Mouse (Mus musculus) stomach, postnatal 0 days (tissue): Measurements from ENCODE around the gene Ednra. TPM values are rescaled to one million over a fixed set of nuclear protein-coding genes. Genes with fewer than 3 reads are reported as not detected.

Experiments
- ATAC-seq: fragments of 200-750 bp; cut with Nextera tagmentation; 2 replicates; pipeline ENCODE4 v1.8.0; 2017; ENCODE audit not compliant: low FRiP score, low TSS enrichment
- DNase-seq: peaks from one replicate; pipeline ENCODE4 v3.0.0-alpha.2; 2016; ENCODE audit warnings: low spot score
- H3K27ac ChIP-seq: fragments of 300-500 bp; sonication (generic); replicated peaks from 2 replicates; pipeline ENCODE4 v1.5.1; 2014; ENCODE audit warnings: mild to moderate bottlenecking, control low read depth
- H3K27me3 ChIP-seq: fragments of 300-500 bp; sonication (generic); 2 replicates; pipeline ENCODE4 v1.6.1; 2014; ENCODE audit warnings: low read length; ENCODE audit not compliant: control insufficient read depth, insufficient read depth
- H3K36me3 ChIP-seq: fragments of 300-500 bp; sonication (generic); 2 replicates; pipeline ENCODE4 v1.6.1; 2014; ENCODE audit warnings: low read length, mixed read lengths; ENCODE audit not compliant: control insufficient read depth, insufficient read depth
- H3K4me1 ChIP-seq: fragments of 300-500 bp; sonication (generic); replicated peaks from 2 replicates; pipeline ENCODE4 v1.6.1; 2014; ENCODE audit warnings: antibody characterized with exemption; ENCODE audit not compliant: control insufficient read depth, insufficient read depth
- H3K4me2 ChIP-seq: fragments of 300-500 bp; sonication (generic); replicated peaks from 2 replicates; pipeline ENCODE4 v1.6.1; 2014; ENCODE audit warnings: low read depth, mild to moderate bottlenecking, control low read depth, moderate library complexity
- H3K4me3 ChIP-seq: fragments of 300-500 bp; sonication (generic); 2 replicates; pipeline ENCODE4 v1.5.1; 2014; ENCODE audit warnings: low read depth, low read length, control low read depth
- H3K9ac ChIP-seq: fragments of 300-500 bp; sonication (generic); 2 replicates; pipeline ENCODE4 v1.6.1; 2014; ENCODE audit warnings: mild to moderate bottlenecking, low read length, control low read depth, mixed read lengths
- H3K9me3 ChIP-seq: fragments of 300-500 bp; sonication (generic); 2 replicates; pipeline ENCODE4 v1.6.1; 2016; ENCODE audit warnings: low read length; ENCODE audit not compliant: control insufficient read depth
- CTCF ChIP-seq: IDR thresholded peaks from 2 replicates; pipeline ENCODE4 v1.5.1; 2016; ENCODE audit warnings: antibody characterized with exemption, low read depth, mild to moderate bottlenecking, moderate library complexity
- EP300 ChIP-seq: optimal IDR thresholded peaks from 2 replicates; pipeline ENCODE3; 2016; ENCODE audit warnings: antibody characterized with exemption
- WGBS: fragments of 180-500 bp; shearing (Covaris S2); extraction: QIAGEN DNeasy Blood & Tissue Kit; methylation state at CpG from one replicate; pipeline ENCODE4 v1.1.7; 2014; 5-methylcytosine and 5-hydroxymethylcytosine counted together
- polyA plus RNA-seq: library from polyadenylated mRNA; unstranded; fragments of >200 nt; fragmentation: Nextera tagmentation; extraction: Ambion mirVana; gene quantifications from 2 replicates; pipeline ENCODE4 v1.2.1, GENCODE M21; 2015

Gene Ednra
- polyA plus RNA-seq, 1 experiment from 2014 or later, result 7.3 TPM

- Histone ChIP-seq H3K27ac (no peak overlapping the region), H3K4me2 (no peak overlapping the region), H3K4me3 (no peak overlapping the region), H3K4me1 (no peaks in the 10 kb centered on the region), H3K36me3 (no peaks in the 10 kb centered on the region), H3K27me3 (no peaks in the 10 kb centered on the region), H3K9me3 (no peaks in the 10 kb centered on the region), H3K9ac (no peak overlapping the region)
- TF ChIP-seq CTCF, result no peak
- TF ChIP-seq EP300, result no peak
- ATAC-seq, result no peak
- 66% methylated on average over 5 of the region's 5 CpGs for WGBS
- DNase-seq, result no peak
These were observed 90.2 kb downstream of the Ednra start for GRCm38 (mm10) chr8:77634035-77634434.

- Histone ChIP-seq H3K9ac (no peak overlapping the region), H3K27me3 (no peaks in the 10 kb centered on the region), H3K27ac (no peak overlapping the region), H3K4me3 (no peak overlapping the region), H3K4me1 (no peaks in the 10 kb centered on the region), H3K9me3 (no peaks in the 10 kb centered on the region), H3K4me2 (no peak overlapping the region), H3K36me3 (no peaks in the 10 kb centered on the region)
- no peak for DNase-seq
- TF ChIP-seq CTCF (no peak), EP300 (no peak)
- 55% methylated on average over 2 of the region's 2 CpGs for WGBS
- no peak for ATAC-seq
These were observed 91.1 kb downstream of the Ednra start for GRCm38 (mm10) chr8:77633211-77633610.

GRCm38 (mm10) chr8:77630691-77631090, 93.6 kb downstream of the Ednra start:
- Histone ChIP-seq H3K4me2 (no peak overlapping the region), H3K9ac (no peak overlapping the region), H3K27ac (no peak overlapping the region), H3K4me3 (no peak overlapping the region), H3K9me3 (no peaks in the 10 kb centered on the region), H3K36me3 (no peaks in the 10 kb centered on the region), H3K4me1 (no peaks in the 10 kb centered on the region), H3K27me3 (no peaks in the 10 kb centered on the region)
- TF ChIP-seq EP300, result no peak
- no peak for TF ChIP-seq CTCF
- no peak for ATAC-seq
- DNase-seq, result no peak
- 38% methylated on average over 3 of the region's 3 CpGs for WGBS

- ATAC-seq, result peak; percentile 70; the same call in 1 of the 2 replicates
- WGBS, result 17% methylated on average over 15 of the region's 15 CpGs
- Histone ChIP-seq H3K27me3 (no peaks in the 10 kb centered on the region), H3K27ac (no peak overlapping the region), H3K36me3 (no peaks in the 10 kb centered on the region), H3K4me1 (no peaks in the 10 kb centered on the region), H3K4me2 (no peak overlapping the region), H3K4me3 (no peak overlapping the region), H3K9ac (no peak overlapping the region), H3K9me3 (no peaks in the 10 kb centered on the region)
- peak; percentile 86 for DNase-seq
- TF ChIP-seq CTCF (peak; percentile 99), EP300 (no peak)
These were observed 94.3 kb downstream of the Ednra start for GRCm38 (mm10) chr8:77629858-77630537.

GRCm38 (mm10) chr8:77623677-77624209, 100.5 kb downstream of the Ednra start:
- ATAC-seq (no peak), DNase-seq (no peak)
- Histone ChIP-seq H3K27me3 (no peaks in the 10 kb centered on the region), H3K4me3 (no peak overlapping the region), H3K27ac (no peak overlapping the region), H3K4me2 (no peak overlapping the region), H3K4me1 (no peaks in the 10 kb centered on the region), H3K9me3 (no peaks in the 10 kb centered on the region), H3K9ac (no peak overlapping the region), H3K36me3 (no peaks in the 10 kb centered on the region)
- 86% methylated on average over 7 of the region's 7 CpGs for WGBS
- TF ChIP-seq EP300 (no peak), CTCF (no peak)

GRCm38 (mm10) chr8:77617916-77618315, 106.3 kb downstream of the Ednra start:
- TF ChIP-seq CTCF, result peak; percentile 75
- no peak for TF ChIP-seq EP300
- Histone ChIP-seq H3K36me3 (no peaks in the 10 kb centered on the region), H3K4me3 (no peak overlapping the region), H3K9me3 (no peaks in the 10 kb centered on the region), H3K4me2 (no peak overlapping the region), H3K27me3 (no peaks in the 10 kb centered on the region), H3K4me1 (no peaks in the 10 kb centered on the region), H3K9ac (no peak overlapping the region), H3K27ac (no peak overlapping the region)
- ATAC-seq (peak; percentile 78), DNase-seq (peak; percentile 76)
- 18% methylated on average over 2 of the region's 2 CpGs for WGBS

Other genes with a start within 250 kb of the Ednra start
- gene Arhgap10, start 206.5 kb downstream of the Ednra start, polyA plus RNA-seq, result 18.8 TPM in 2 replicates
- gene Prmt9, start 175.1 kb downstream of the Ednra start, polyA plus RNA-seq, result 9.7 TPM in 2 replicates
- 10.0 and 12.0 TPM in 2 replicates for gene Tmem184c, start 113.8 kb downstream of the Ednra start, polyA plus RNA-seq